Mouse (Mus musculus) Patski (cell line): ENCODE measurements at regions not wholly inside any gene's neighbourhood (a gene's known extent, or its start where the extent isn't known, plus 50 kb on each side); places are given as distances from the start of the nearest gene placed in this dataset.
"Not testable (repeated sequence)": the region's sequence is repeated elsewhere in the genome, so short reads cannot be mapped to it uniquely, and the experiment has no call there.

Experiments used
- ATAC-seq: fragments of 100-300 bp; one replicate; pipeline ENCODE4 v1.8.0; 2021
- CTCF ChIA-PET: fragments of 350-600 bp; sonication (Branson Sonifier 250); formaldehyde crosslinking; loops from one replicate; lab custom pipeline; 2022; ENCODE audit warnings: inconsistent platforms; lab: Charles Lee
- POLR2A ChIA-PET: fragments of 350-600 bp; sonication (Branson Sonifier 250); formaldehyde crosslinking; loops from one replicate; lab custom pipeline; 2022; ENCODE audit warnings: antibody characterized with exemption, inconsistent platforms; lab: Charles Lee
- DNase-seq: peaks from one replicate; pipeline ENCODE4 v3.0.0-alpha.2; 2011; ENCODE audit warnings: low read depth, low spot score
- H3K27me3 ChIP-seq: fragments of 371-371 bp; one replicate; pipeline ENCODE4 v1.5.1; 2021
- CTCF ChIP-seq: fragments of 100-300 bp; IDR thresholded peaks from one replicate; pipeline ENCODE4 v1.5.1; 2021
- in situ Hi-C: fragments of 300-500 bp; cut with MboI; formaldehyde crosslinking; loops from 3 replicates; pipeline ENCODE4 v1.11.1; 2018; ENCODE audit warnings: low pct_unique_long_range_greater_than_20kb, mixed read lengths

DNA sequence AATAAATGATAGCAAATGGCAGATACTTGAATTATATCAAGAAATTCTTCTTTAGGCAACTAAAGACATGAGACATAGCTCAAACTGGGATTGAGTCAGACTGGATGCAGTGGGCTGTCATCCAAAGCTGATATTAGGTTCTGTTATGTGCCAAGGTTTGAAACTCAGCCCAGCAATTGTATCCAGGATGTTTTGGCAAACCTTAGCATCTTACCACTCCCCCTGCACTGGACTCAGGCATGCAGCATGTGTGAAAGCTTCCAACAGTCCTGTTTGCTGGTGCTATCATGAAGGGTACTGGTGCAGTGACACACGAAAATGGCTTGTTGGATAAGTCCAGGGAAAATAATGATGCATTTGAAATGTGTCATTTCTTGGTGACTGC is 282.9 kb upstream of the Meis2 start:
- ChIA-PET CTCF (interaction anchor here (1.1 to 1.7 kb wide), 2 partner anchors 12 to 490 kb away, joined by 3 to 4 read pairs; no protein-coding TSS in a partner anchor), POLR2A (no interaction called here)
- DNase-seq, result no peak
- in situ Hi-C loops, result no loop called here
- no peak for TF ChIP-seq CTCF
- H3K27me3 ChIP-seq, result no peaks in the 10 kb centered on the region
- no peak for ATAC-seq

GRCm38 (mm10) chr2:116347827-116348529 is 282.3 kb upstream of the Meis2 start:
- ATAC-seq, result no peak
- peaks cover 3% of the 10 kb centered on the region for H3K27me3 ChIP-seq
- no peak for DNase-seq
- in situ Hi-C loops, result no loop called here
- ChIA-PET POLR2A (no interaction called here), CTCF (interaction anchor here (1.1 to 1.7 kb wide), 2 partner anchors 11 to 490 kb away, joined by 3 to 4 read pairs; no protein-coding TSS in a partner anchor)
- TF ChIP-seq CTCF, result no peak

- no peak for ATAC-seq
- TF ChIP-seq CTCF, result no peak
- DNase-seq, result no peak
- in situ Hi-C loops, result no loop called here
- ChIA-PET POLR2A (no interaction called here), CTCF (no interaction called here)
- H3K27me3 ChIP-seq, result peaks cover 17% of the 10 kb centered on the region
Observed at GRCm38 (mm10) chr2:116331801-116332200, 266.2 kb upstream of the Meis2 start.

DNA sequence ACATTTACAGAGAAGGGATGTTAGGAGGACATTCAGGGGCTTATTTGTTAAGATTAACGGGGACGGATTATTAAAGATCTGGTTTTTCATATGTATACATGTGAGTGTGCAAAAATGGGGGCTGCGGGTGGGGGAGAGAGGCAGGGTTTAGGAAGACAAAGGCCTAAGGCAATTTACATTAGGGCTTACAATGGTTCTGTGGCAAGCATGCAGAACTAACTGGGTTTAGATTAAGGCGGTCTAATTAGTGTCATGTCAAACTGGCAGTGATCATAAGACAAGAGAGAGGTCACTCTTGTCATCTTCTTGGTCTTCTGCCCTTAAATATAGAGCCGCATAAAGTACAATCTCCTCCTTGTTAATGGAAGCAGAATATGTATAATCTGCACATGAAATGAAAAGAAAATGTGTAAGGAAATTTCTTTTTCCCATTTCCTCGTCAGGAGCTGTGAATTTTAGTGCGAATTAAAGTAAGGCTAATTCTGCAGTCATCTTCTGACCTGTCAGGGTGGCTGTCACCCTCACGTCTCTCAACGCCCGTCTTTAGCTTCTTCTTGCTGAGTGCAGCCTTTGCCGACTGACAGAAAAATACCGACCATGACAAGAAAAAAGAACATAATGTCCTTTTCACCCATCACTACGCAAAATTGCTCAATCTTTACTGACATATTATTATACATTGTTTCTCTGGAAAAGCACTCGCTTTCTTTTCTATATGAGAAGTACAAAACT is 256.6 kb upstream of the Meis2 start:
- ATAC-seq (no peak), DNase-seq (no peak)
- ChIA-PET CTCF (no interaction called here), POLR2A (no interaction called here)
- in situ Hi-C loops, result no loop called here
- TF ChIP-seq CTCF, result no peak
- H3K27me3 ChIP-seq, result peaks cover 39% of the 10 kb centered on the region

DNA sequence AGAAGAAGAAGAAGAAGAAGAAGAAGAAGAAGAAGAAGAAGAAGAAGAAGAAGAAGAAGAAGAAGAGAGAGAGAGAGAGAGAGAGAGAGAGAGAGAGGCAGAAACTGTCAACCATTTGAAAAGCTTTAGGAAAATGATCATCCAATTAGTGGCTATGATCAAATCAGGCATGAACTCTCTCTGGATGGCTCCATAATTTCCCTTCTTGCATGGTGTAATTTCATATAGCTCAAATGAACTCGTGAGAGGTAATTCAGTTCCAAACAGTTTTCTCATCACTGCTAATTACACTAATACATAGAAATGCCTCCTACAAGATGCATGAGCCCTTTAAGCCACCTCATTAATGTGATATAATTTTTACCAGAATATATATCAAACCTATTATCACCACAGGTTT is 233.9 kb upstream of the Meis2 start:
- CTCF ChIA-PET, result interaction anchor here (0.9 kb wide), 1 partner anchor 31 kb away, joined by 3 read pairs; no protein-coding TSS in a partner anchor
- DNase-seq, result no peak
- TF ChIP-seq CTCF, result no peak
- in situ Hi-C loops, result no loop called here
- no peak for ATAC-seq
- H3K27me3 ChIP-seq, result peaks cover 19% of the 10 kb centered on the region
- POLR2A ChIA-PET, result no interaction called here

- peaks cover 15% of the 10 kb centered on the region for H3K27me3 ChIP-seq
- no peak for TF ChIP-seq CTCF
- no peak for DNase-seq
- no peak for ATAC-seq
- in situ Hi-C loops, result no loop called here
- ChIA-PET POLR2A (no interaction called here), CTCF (no interaction called here)
Observed at GRCm38 (mm10) chr2:116289886-116290285, 224.2 kb upstream of the Meis2 start.

DNA sequence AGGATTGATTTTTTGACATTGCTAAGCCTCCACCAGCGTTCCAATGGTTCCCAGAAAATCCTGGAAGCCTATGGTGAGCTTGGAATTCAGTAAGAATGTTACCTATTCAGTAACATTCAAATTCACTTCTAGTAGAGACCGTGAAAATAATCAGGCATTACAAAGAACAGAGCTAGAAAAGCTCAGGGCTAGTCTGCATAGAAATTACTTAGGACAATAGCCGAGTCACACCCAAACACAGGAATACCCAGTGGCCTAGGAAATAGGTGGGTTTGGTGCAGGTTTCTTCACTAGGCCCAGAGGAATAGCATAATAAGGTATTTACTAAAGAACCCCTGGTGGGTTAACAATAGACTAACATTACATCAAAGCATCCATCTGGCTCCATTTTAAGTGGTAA is 177.6 kb upstream of the Meis2 start:
- in situ Hi-C loops, CTCF ChIA-PET, DNase-seq, POLR2A ChIA-PET, ATAC-seq: not testable (repeated sequence)
- H3K27me3 ChIP-seq, result peaks cover 18% of the 10 kb centered on the region

- in situ Hi-C loops, result no loop called here
- ChIA-PET POLR2A (no interaction called here), CTCF (no interaction called here)
- TF ChIP-seq CTCF, result no peak
- H3K27me3 ChIP-seq, result peaks cover 20% of the 10 kb centered on the region
- ATAC-seq (no peak), DNase-seq (no peak)
Observed at GRCm38 (mm10) chr2:116236731-116237130, 171.1 kb upstream of the Meis2 start.

- peaks cover 21% of the 10 kb centered on the region for H3K27me3 ChIP-seq
- DNase-seq, result no peak
- POLR2A ChIA-PET, result no interaction called here
- TF ChIP-seq CTCF, result no peak
- CTCF ChIA-PET, result interaction anchor here (1.1 kb wide), 1 partner anchor 8 kb away, joined by 3 read pairs; no protein-coding TSS in a partner anchor
- ATAC-seq, result no peak
- in situ Hi-C loops, result no loop called here
Observed at GRCm38 (mm10) chr2:116232793-116233192, 167.2 kb upstream of the Meis2 start.

- TF ChIP-seq CTCF, result peak; percentile 76
- POLR2A ChIA-PET, result no interaction called here
- H3K27me3 ChIP-seq, result peaks cover 32% of the 10 kb centered on the region
- CTCF ChIA-PET, result interaction anchor here (0.9 to 1.5 kb wide), 2 partner anchors 9 to 521 kb away, joined by 3 to 4 read pairs; no protein-coding TSS in a partner anchor
- in situ Hi-C loops, result loop anchor here (10.0 to 25.0 kb wide), 2 partner anchors 521 to 608 kb away; no protein-coding TSS in a partner anchor
- no peak for DNase-seq
- ATAC-seq, result no peak
Observed at GRCm38 (mm10) chr2:116216418-116216817, 150.8 kb upstream of the Meis2 start.
